Mouse (Mus musculus): ENCODE measurements at regions not wholly inside any gene's neighbourhood (a gene's known extent, or its start where the extent isn't known, plus 50 kb on each side); places are given as distances from the start of the nearest gene placed in this dataset.

DNA sequence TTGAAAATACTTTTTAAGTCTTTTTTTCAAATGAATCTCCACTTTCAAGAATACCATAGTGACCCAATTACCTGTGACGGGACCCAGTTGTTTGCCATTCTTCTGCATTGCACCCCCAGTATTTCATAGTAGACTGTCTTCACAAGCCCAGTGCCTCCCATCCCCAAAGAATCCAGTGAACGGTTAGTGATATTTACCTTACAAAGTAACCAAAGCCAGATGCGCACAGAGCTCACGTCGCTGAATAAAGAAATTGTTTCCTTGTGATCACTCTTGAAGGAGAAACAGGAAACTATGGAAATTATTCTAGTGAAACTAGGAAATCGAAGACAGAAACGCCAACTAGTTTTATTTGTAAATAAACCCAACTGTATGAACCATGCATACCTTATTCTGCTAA, 91.4 kb upstream of the Ssbp2 start:
- TF ChIP-seq HCFC1 (IDR thresholded peaks at IDR 0.05; ENCODE audit: borderline replicate concordance, insufficient read depth, low read length) (no peak), ZNF384 (IDR thresholded peaks at IDR 0.05; ENCODE audit: low read depth, low read length) (no peak), ZC3H11A (IDR thresholded peaks at IDR 0.05; ENCODE audit: borderline replicate concordance, low read depth, low read length) (no peak)
